Mouse (Mus musculus) testis, adult 2 months (tissue): ENCODE data around the gene Ugt1a5.

Experiments used
- CTCF ChIP-seq: fragments of 200-500 bp; IDR thresholded peaks from 2 replicates; pipeline ENCODE4 v1.5.1; 2012; ENCODE audit warnings: low read depth, mild to moderate bottlenecking, inconsistent platforms, low read length, moderate library complexity; ENCODE audit not compliant: control insufficient read depth, insufficient read depth, insufficient replicate concordance
- POLR2A ChIP-seq: fragments of 200-500 bp; IDR thresholded peaks from 2 replicates; pipeline ENCODE4 v1.6.1; 2012; ENCODE audit warnings: low read depth, mild to moderate bottlenecking, inconsistent platforms, low read length, moderate library complexity; ENCODE audit not compliant: control insufficient read depth

DNA sequence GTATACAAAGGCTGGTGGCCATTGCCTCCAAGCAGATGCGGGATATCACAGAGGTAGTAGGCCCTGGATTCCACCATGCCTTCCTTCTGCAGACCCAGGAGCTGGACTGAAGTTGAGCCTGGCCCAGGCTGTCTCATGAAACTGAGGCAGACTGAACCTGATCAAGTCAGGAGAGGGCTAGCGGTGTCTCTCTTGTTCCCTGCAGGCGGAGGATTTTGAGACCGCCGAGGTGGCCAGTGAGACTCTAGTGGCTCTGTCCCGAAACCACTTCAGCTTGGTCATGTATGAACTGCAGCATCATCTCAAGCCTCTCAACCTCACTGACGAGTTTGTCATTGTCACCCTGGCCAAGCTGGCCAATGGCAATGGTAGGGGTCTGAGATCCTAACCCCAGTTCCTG lies 64.6 kb downstream of the Ugt1a5 start:
- no peak for TF ChIP-seq POLR2A
- no peak for TF ChIP-seq CTCF
